Mouse (Mus musculus): ENCODE data around the gene Klra5. TPM values are rescaled to one million over a fixed set of nuclear protein-coding genes. Genes with fewer than 3 reads are reported as not detected.
"Not testable (repeated sequence)": the region's sequence is repeated elsewhere in the genome, so short reads cannot be mapped to it uniquely, and the experiment has no call there.

The Klra5 gene
- polyA plus RNA-seq (2015; fragmentation: Nextera tagmentation; extraction: Ambion mirVana) = 0.51 and 0.57 TPM in 2 replicates

DNA sequence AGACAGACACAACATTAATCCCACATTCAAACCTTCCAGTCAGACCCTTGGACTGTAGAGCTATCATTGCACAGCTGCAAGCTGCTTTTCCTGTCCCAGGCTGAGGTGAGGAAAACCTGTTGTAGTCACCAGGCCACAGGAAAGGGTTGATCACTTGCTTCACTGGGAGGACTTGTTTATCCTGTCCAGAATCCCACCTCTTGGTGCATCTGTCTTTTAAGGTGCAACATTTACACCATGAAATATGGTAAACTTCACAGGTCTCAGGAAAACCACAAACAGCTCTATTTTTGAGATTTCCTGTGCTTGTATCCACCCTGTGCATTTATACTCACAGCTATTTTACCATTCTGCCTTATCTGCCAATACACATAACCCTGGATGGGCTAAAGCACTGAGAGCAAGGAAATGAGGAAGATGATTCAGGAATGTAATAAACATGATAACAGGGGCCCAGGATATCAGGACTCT is at the start of gene Klra5:
TSS of gene Klra5 (minus strand) at position 175 of the 471 bp plus-strand sequence.
- not testable (repeated sequence) for DNase-seq (ENCODE audit: low spot score); ATAC-seq; H3K9me3 ChIP-seq (ENCODE audit: low read length); H3K36me3 ChIP-seq (ENCODE audit: insufficient read depth, low read length); H3K4me3 ChIP-seq (ENCODE audit: low read depth, low read length); H3K27me3 ChIP-seq (replicated peaks; ENCODE audit: insufficient read depth, low read length); H3K27ac ChIP-seq (ENCODE audit: low read length); H3K4me2 ChIP-seq (replicated peaks; ENCODE audit: low read depth, low read length); H3K9ac ChIP-seq (replicated peaks; ENCODE audit: low read depth); H3K4me1 ChIP-seq (ENCODE audit: insufficient read depth, low read depth, low read length)

DNA sequence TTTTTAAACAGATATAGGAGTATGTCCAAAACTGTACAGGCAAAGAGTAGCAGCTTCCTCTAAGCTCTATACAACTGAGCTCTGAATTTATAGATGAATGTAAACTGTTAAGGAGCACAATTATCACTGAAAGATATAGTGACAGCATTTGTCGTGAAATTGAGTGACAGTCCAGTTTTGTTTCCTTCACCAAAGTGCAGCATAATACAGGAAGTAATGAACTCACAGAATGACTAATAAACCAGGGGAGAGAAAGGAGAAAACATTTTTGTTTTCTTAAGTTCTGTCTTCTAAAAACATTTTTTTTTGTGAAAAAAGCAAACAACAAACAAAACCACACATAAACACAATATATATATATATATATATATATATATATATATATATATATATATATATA is 454 bp downstream of the Klra5 start:
- H3K9ac ChIP-seq (replicated peaks; ENCODE audit: low read depth) = no peak overlapping the region
- TF ChIP-seq CTCF (IDR thresholded peaks at IDR 0.05) (no peak), EP300 (IDR thresholded peaks at IDR 0.05) (no peak)
- H3K9me3 ChIP-seq (ENCODE audit: low read length) = no peaks in the 10 kb centered on the region
- H3K27me3 ChIP-seq (replicated peaks; ENCODE audit: insufficient read depth, low read length) = no peaks in the 10 kb centered on the region
- H3K36me3 ChIP-seq (ENCODE audit: insufficient read depth, low read length) = no peaks in the 10 kb centered on the region
- ATAC-seq (no peak), DNase-seq (ENCODE audit: low spot score) (no peak)
- no peaks in the 10 kb centered on the region for H3K4me1 ChIP-seq (ENCODE audit: insufficient read depth, low read depth, low read length)
- no peak overlapping the region for H3K27ac ChIP-seq (ENCODE audit: low read length)
- WGBS = 64% methylated on average over 1 of the region's 1 CpGs
- H3K4me2 ChIP-seq (replicated peaks; ENCODE audit: low read depth, low read length) = no peak overlapping the region
- no peak overlapping the region for H3K4me3 ChIP-seq (ENCODE audit: low read depth, low read length)

DNA sequence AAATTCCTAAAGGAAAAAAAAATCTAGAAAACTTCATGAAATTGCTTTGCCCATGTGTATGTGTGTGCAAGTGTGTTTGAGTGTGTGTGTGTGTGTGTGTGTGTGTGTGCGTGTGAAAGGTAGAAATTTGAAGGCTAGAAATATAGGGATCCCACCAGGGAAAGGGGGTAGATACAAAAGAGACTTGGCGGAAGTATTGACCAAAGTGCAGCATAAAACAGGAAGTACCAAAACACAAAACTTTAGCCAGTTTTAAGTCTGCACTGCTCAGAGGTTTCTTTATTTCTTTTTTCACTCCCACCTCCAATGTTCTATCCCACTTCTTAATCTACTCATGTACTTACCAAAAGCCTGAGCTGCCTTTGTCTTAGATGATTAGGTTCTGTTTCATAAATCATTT is 34.9 kb downstream of the Klra5 start:
- no peak overlapping the region for H3K27ac ChIP-seq (ENCODE audit: low read length)
- no peak for ATAC-seq
- TF ChIP-seq CTCF (IDR thresholded peaks at IDR 0.05) (no peak), EP300 (IDR thresholded peaks at IDR 0.05) (no peak)

DNA sequence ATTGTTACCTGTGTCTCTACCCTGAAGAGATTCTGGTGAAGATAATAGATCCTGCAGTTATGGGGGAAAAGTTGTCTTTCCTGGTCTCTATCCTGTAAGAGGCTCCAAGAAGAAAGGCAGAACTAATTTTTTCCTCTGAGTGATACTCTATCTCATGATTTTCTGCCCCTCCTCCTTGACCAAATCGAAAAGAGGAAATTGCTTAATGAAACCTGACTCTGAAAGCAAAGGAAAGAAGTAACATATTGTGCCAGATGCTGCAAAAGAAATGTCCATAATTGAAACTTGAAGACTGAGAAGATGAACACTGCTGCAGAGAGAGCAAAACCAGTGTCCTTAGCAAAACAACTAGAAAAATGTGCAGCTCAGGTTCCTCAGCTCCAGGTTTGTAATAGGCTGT is 40.9 kb downstream of the Klra5 start, which contains the start of gene Klra17:
TSS of gene Klra17 (minus strand) at position 124 of the 400 bp plus-strand sequence.
- WGBS = 33% methylated on average over 1 of the region's 1 CpGs
- TF ChIP-seq EP300 (IDR thresholded peaks at IDR 0.05) = no peak
- TF ChIP-seq CTCF (IDR thresholded peaks at IDR 0.05) = no peak
- Histone ChIP-seq H3K4me3 (ENCODE audit: low read depth, low read length) (no peak within 1 kb of the TSS), H3K9ac (replicated peaks; ENCODE audit: low read depth) (no peak within 1 kb of the TSS), H3K4me1 (ENCODE audit: insufficient read depth, low read depth, low read length) (no peaks in the 10 kb centered on the region), H3K27me3 (replicated peaks; ENCODE audit: insufficient read depth, low read length) (no peaks in the 10 kb centered on the region), H3K4me2 (replicated peaks; ENCODE audit: low read depth, low read length) (no peak within 1 kb of the TSS), H3K27ac (ENCODE audit: low read length) (no peak within 1 kb of the TSS), H3K36me3 (ENCODE audit: insufficient read depth, low read length) (no peaks in the 10 kb centered on the region), H3K9me3 (ENCODE audit: low read length) (no peaks in the 10 kb centered on the region)
- ATAC-seq = no peak
- no peak for DNase-seq (ENCODE audit: low spot score)

More for the DNA sequence above, 34.9 kb downstream of the Klra5 start:
- no peak overlapping the region for H3K4me3 ChIP-seq (ENCODE audit: low read depth, low read length)
- no peak overlapping the region for H3K4me2 ChIP-seq (replicated peaks; ENCODE audit: low read depth, low read length)
- no peak overlapping the region for H3K9ac ChIP-seq (replicated peaks; ENCODE audit: low read depth)
- H3K4me1 ChIP-seq (ENCODE audit: insufficient read depth, low read depth, low read length) = no peaks in the 10 kb centered on the region
- H3K9me3 ChIP-seq (ENCODE audit: low read length) = no peaks in the 10 kb centered on the region
- no peaks in the 10 kb centered on the region for H3K27me3 ChIP-seq (replicated peaks; ENCODE audit: insufficient read depth, low read length)
- no peaks in the 10 kb centered on the region for H3K36me3 ChIP-seq (ENCODE audit: insufficient read depth, low read length)
- 86% methylated on average over 2 of the region's 2 CpGs for WGBS
- DNase-seq (ENCODE audit: low spot score) = no peak

DNA sequence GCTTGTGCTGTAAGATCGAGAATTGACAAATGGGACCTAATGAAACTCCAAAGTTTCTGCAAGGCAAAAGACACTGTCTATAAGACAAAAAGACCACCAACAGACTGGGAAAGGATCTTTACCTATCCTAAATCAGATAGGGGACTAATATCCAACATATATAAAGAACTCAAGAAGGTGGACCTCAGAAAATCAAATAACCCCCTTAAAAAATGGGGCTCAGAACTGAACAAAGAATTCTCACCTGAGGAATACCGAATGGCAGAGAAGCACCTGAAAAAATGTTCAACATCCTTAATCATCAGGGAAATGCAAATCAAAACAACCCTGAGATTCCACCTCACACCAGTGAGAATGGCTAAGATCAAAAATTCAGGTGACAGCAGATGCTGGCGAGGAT is 55.1 kb downstream of the Klra5 start, which contains the start of gene Gm17631:
TSS of gene Gm17631 (plus strand) at position 301 of the 400 bp plus-strand sequence.
- not testable (repeated sequence) for H3K36me3 ChIP-seq (ENCODE audit: insufficient read depth, low read length); H3K4me1 ChIP-seq (ENCODE audit: insufficient read depth, low read depth, low read length); H3K27me3 ChIP-seq (replicated peaks; ENCODE audit: insufficient read depth, low read length); DNase-seq (ENCODE audit: low spot score); H3K27ac ChIP-seq (ENCODE audit: low read length); H3K4me2 ChIP-seq (replicated peaks; ENCODE audit: low read depth, low read length); ATAC-seq; H3K9ac ChIP-seq (replicated peaks; ENCODE audit: low read depth); H3K4me3 ChIP-seq (ENCODE audit: low read depth, low read length); H3K9me3 ChIP-seq (ENCODE audit: low read length)
- no CpG with 5 or more reads among the region's 3 CpGs for WGBS

Other genes with a start within 250 kb of the Klra5 start
- 0.30 and 0.61 TPM in 2 replicates for gene Klrc1, start 238.7 kb downstream of the Klra5 start, polyA plus RNA-seq (2015; fragmentation: Nextera tagmentation; extraction: Ambion mirVana)
- gene Klri1, start 200.5 kb downstream of the Klra5 start, polyA plus RNA-seq (2015; fragmentation: Nextera tagmentation; extraction: Ambion mirVana) = not detected in 2 replicates
- 0.04 TPM in 1 of 2 replicates, not detected in the other for gene Klri2, start 177.2 kb downstream of the Klra5 start, polyA plus RNA-seq (2015; fragmentation: Nextera tagmentation; extraction: Ambion mirVana)
- not detected in 2 replicates for gene Gm156, start 133.4 kb downstream of the Klra5 start, polyA plus RNA-seq (2015; fragmentation: Nextera tagmentation; extraction: Ambion mirVana)
- gene Gm17631, start 55.0 kb downstream of the Klra5 start, polyA plus RNA-seq (2015; fragmentation: Nextera tagmentation; extraction: Ambion mirVana) = not detected in 2 replicates
- gene Klra17, start 41.0 kb downstream of the Klra5 start, polyA plus RNA-seq (2015; fragmentation: Nextera tagmentation; extraction: Ambion mirVana) = 0.10 TPM in 1 of 2 replicates, not detected in the other
- gene Klra6, start 109.3 kb upstream of the Klra5 start, polyA plus RNA-seq (2015; fragmentation: Nextera tagmentation; extraction: Ambion mirVana) = not detected in 2 replicates
- gene Klra4, start 149.6 kb upstream of the Klra5 start, polyA plus RNA-seq (2015; fragmentation: Nextera tagmentation; extraction: Ambion mirVana) = not detected in 2 replicates
- gene Klra8, start 212.2 kb upstream of the Klra5 start, polyA plus RNA-seq (2015; fragmentation: Nextera tagmentation; extraction: Ambion mirVana) = not detected in 2 replicates